Mouse (Mus musculus) adrenal gland, adult 18-20 months (tissue): ENCODE results near the gene Olfr1286. TPM values are rescaled to one million over a fixed set of nuclear protein-coding genes. Genes with fewer than 3 reads are reported as not detected.

ENCODE experiments used
- DNase-seq, 2 experiments: peaks; one replicate each; pipeline ENCODE4 v3.0.0; 2021 to 2022; ENCODE audit warnings: low spot score in 2 of 2
- long read RNA-seq, 2 experiments: library from polyadenylated mRNA; stranded (forward); transcript quantifications; one replicate each; pipeline ENCODE4 v2.0.0; 2021
- total RNA-seq, 2 experiments: library from RNA; stranded (reverse); gene quantifications; 1 replicate in 1 of 2; 2 replicates in 1 of 2; pipeline ENCODE4 v1.2.3; 2021

Gene Olfr1286
- total RNA-seq: not detected
- long read RNA-seq, experiment 1: 0 reads
- long read RNA-seq, experiment 2: 0 reads

DNA sequence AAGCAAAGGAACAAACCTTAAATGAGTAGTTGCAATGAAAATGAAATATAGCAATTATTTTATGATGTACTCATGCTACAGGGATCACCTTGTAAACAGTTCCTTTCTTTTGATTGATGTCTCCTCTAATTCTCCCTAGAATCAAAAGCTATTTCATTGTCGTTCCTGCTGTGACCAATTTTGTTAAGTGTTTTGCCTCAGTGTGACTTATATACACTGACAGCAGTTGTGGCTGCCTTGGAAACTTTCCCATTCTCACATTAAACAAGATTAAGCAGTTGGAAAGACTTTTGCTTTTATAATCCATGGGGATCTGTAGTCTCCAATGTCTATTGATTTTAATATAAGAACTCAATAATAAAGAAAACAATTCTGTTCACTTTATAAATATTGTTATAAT is at the start of gene Olfr1286:
Gene Olfr1286, minus strand, starts transcription at position 185 of the 400 bp plus-strand sequence.
- DNase-seq: no peak

DNA sequence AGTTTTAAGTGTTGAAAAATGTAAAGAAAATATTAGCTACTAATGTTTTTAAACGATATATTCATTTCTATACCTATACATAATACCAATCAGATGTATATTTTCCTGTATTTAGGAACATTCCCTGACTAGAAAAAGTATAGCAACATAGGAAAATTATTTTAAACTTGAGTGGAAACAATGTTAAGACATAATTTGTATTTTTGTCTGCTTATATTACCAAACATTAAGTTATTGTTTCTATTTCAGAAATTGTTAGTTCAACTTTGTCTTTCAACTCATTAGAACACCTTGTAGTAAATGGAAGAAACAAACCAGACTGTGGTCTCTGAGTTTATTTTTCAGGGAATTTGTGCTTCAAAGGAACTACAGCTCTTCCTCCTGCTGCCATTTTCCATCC is 25.9 kb upstream of the Olfr1286 start, which contains the start of gene Olfr1287:
Gene Olfr1287, plus strand, starts transcription at position 301 of the 400 bp plus-strand sequence.
- DNase-seq: no peak

DNA sequence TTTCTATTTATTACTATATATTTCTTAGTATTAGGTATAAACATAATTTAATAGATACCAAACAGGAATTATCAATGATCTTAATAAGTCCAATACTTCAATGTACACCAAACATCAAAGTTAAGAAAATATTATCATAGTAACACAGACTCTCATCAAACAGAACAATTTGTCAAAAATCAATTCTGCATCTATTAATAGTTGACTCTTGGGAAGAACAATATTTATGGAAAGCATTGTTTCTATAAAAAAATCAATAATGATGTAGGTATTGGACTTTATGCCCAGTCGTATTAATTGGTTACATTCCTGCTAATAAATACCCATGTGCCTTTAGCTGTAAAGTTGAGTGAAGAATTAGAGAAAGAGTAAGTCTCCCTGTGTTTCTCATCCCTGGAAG is 47.7 kb downstream of the Olfr1286 start, which contains the start of gene Olfr1284:
Gene Olfr1284, plus strand, starts transcription at position 301 of the 400 bp plus-strand sequence.
- DNase-seq: no peak

Other genes with a start within 250 kb of the Olfr1286 start
- gene 4930430A15Rik, start 193.5 kb downstream of the Olfr1286 start, total RNA-seq: not detected
- gene Olfr1275, start 187.8 kb downstream of the Olfr1286 start, total RNA-seq: not detected
- gene Olfr1276, start 168.6 kb downstream of the Olfr1286 start, total RNA-seq: not detected
- not detected for gene Olfr1277, start 149.0 kb downstream of the Olfr1286 start, total RNA-seq
- gene Olfr1278, start 133.0 kb downstream of the Olfr1286 start, total RNA-seq: not detected
- gene Olfr1279, start 122.5 kb downstream of the Olfr1286 start, total RNA-seq: not detected
- gene Olfr1280, start 109.1 kb downstream of the Olfr1286 start, total RNA-seq: not detected
- gene Olfr1281, start 96.6 kb downstream of the Olfr1286 start, total RNA-seq: not detected
- gene Olfr1282, start 87.0 kb downstream of the Olfr1286 start, total RNA-seq: not detected
- not detected for gene Olfr1283, start 56.3 kb downstream of the Olfr1286 start, total RNA-seq
- gene Olfr1284, start 47.6 kb downstream of the Olfr1286 start, total RNA-seq: not detected
- gene Olfr1287, start 26.0 kb upstream of the Olfr1286 start, total RNA-seq: not detected
- gene Olfr1288, start 51.0 kb upstream of the Olfr1286 start, total RNA-seq: not detected
- gene Olfr1289, start 57.7 kb upstream of the Olfr1286 start, total RNA-seq: not detected
- not detected for gene Olfr1290, start 70.7 kb upstream of the Olfr1286 start, total RNA-seq
- not detected for gene Olfr1291-ps1, start 74.1 kb upstream of the Olfr1286 start, total RNA-seq
- gene Olfr1293-ps, start 102.1 kb upstream of the Olfr1286 start, total RNA-seq: not detected
- gene Olfr1294, start 117.2 kb upstream of the Olfr1286 start, total RNA-seq: not detected
- gene Olfr1295, start 146.6 kb upstream of the Olfr1286 start, total RNA-seq: not detected
- gene Olfr1297, start 203.4 kb upstream of the Olfr1286 start, total RNA-seq: not detected
- gene Olfr1298, start 226.1 kb upstream of the Olfr1286 start, total RNA-seq: not detected
- gene Olfr1299, start 238.3 kb upstream of the Olfr1286 start, total RNA-seq: not detected